Mouse (Mus musculus): ENCODE results near the gene Hes1. TPM values are rescaled to one million over a fixed set of nuclear protein-coding genes. Genes with fewer than 3 reads are reported as not detected.
A peak's percentile ranks its signal among the peaks of the same experiment; 100 is the strongest.

Gene Hes1
- polyA plus RNA-seq, 1 experiment from 2014 or later, result 13.6 TPM

DNA sequence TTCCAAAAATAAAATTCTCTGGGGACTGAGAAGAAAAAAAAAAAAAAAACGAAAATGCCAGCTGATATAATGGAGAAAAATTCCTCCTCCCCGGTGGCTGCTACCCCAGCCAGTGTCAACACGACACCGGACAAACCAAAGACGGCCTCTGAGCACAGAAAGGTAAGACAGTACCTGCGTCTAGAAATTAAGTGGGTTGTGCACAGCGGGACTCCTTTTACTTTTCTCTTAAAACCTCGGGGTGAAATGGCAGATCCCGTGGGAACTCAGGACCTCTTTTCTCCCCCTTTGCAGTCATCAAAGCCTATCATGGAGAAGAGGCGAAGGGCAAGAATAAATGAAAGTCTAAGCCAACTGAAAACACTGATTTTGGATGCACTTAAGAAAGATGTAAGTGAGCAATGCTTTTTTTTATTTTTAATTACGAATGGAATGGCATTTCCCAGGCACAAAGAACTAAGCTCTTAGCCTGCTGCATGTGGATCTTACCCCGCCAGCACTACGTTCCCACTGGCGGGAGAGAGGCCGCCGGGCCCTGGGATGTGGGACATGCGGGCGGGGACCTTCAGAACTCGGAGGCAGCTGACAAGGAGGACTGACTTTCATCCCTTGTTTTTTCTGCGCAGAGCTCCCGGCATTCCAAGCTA is 1.5 kb downstream of the Hes1 start:
- H3K27me3 ChIP-seq (replicated peaks), result peaks cover 35% of the 10 kb centered on the region
- 0% methylated on average over 21 of the region's 21 CpGs for WGBS
- H3K9me3 ChIP-seq (replicated peaks), result no peaks in the 10 kb centered on the region
- peak overlapping the region; percentile 51 for H3K9ac ChIP-seq (replicated peaks)
- peaks cover 70% of the 10 kb centered on the region for H3K4me1 ChIP-seq
- H3K27ac ChIP-seq (replicated peaks), result peak overlapping the region; percentile 83
- no peak for ATAC-seq (ENCODE audit: low FRiP score)
- peak overlapping the region; percentile 98 for H3K4me2 ChIP-seq
- H3K4me3 ChIP-seq (replicated peaks), result peak overlapping the region; percentile 66
- no peaks in the 10 kb centered on the region for H3K36me3 ChIP-seq

DNA sequence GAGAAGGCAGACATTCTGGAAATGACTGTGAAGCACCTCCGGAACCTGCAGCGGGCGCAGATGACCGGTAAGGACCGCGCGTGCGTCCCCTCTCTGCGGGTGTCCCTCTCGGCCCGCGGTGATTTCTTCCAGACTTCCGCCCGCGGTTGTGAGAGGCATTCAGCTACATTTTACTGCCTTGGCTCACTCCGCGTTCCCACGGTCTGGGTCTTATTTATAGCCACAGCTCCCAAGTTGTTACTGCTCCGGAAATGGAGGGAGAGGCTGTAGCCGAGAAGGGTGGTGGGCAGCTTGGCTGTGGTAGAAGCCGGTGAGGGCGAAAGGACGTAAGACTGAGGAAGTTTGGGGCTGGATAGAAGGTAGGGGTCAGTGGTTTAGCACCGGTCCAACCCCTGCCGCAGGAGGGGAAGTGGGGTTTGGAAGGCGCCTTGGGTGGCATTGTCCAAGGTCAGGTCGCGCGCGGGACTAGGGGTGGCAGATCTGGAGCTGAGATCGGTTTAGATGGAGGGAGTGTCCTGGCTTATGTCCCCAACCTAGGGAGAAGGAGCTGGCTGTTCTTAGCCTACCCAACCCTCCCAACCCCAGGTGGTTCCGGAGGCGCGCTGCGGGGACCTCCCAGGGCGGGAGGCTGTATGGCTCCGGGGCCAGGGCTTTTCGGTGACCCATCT is 2.1 kb downstream of the Hes1 start:
- ATAC-seq (ENCODE audit: low FRiP score), result no peak
- Histone ChIP-seq H3K36me3 (no peaks in the 10 kb centered on the region), H3K27me3 (replicated peaks) (peaks cover 29% of the 10 kb centered on the region), H3K4me2 (peak overlapping the region; percentile 98), H3K9ac (replicated peaks) (peak overlapping the region; percentile 51), H3K27ac (replicated peaks) (peak overlapping the region; percentile 83), H3K4me1 (peaks cover 71% of the 10 kb centered on the region), H3K9me3 (replicated peaks) (no peaks in the 10 kb centered on the region), H3K4me3 (replicated peaks) (peak overlapping the region; percentile 66)
- under 1% methylated on average over 38 of the region's 38 CpGs for WGBS

DNA sequence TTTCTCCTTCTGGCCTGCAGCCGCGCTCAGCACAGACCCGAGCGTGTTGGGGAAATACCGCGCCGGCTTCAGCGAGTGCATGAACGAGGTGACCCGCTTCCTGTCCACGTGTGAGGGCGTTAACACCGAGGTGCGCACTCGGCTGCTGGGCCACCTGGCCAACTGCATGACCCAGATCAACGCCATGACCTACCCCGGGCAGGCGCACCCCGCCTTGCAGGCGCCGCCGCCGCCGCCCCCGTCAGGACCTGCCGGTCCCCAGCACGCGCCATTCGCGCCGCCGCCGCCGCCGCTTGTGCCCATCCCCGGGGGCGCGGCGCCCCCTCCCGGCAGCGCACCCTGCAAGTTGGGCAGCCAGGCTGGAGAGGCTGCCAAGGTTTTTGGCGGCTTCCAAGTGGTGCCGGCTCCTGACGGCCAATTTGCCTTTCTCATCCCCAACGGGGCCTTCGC is 2.7 kb downstream of the Hes1 start:
- Histone ChIP-seq H3K27me3 (replicated peaks) (peaks cover 25% of the 10 kb centered on the region), H3K4me1 (peaks cover 70% of the 10 kb centered on the region)
- ATAC-seq (ENCODE audit: low FRiP score), result no peak

GRCm38 (mm10) chr16:30068041-30069020 is 4.1 kb downstream of the Hes1 start:
- H3K4me2 ChIP-seq, result peak overlapping the region; percentile 52
- ATAC-seq (ENCODE audit: low FRiP score), result no peak
- peak overlapping the region; percentile 11 for H3K4me3 ChIP-seq (replicated peaks)
- H3K4me1 ChIP-seq, result peaks cover 56% of the 10 kb centered on the region
- no peak overlapping the region for H3K9ac ChIP-seq (replicated peaks)
- 0 out of 2 replicates have a peak overlapping the region, but pooled peaks have one; percentile 54 for H3K27ac ChIP-seq (replicated peaks)
- peaks cover 23% of the 10 kb centered on the region for H3K27me3 ChIP-seq (replicated peaks)
- H3K36me3 ChIP-seq, result no peaks in the 10 kb centered on the region
- WGBS, result 3% methylated on average over 36 of the region's 36 CpGs
- H3K9me3 ChIP-seq (replicated peaks), result no peaks in the 10 kb centered on the region

More for the DNA sequence above, 2.7 kb downstream of the Hes1 start:
- Histone ChIP-seq H3K36me3 (no peaks in the 10 kb centered on the region), H3K27ac (replicated peaks) (peak overlapping the region; percentile 83), H3K4me2 (peak overlapping the region; percentile 98), H3K4me3 (replicated peaks) (peak overlapping the region; percentile 66), H3K9me3 (replicated peaks) (no peaks in the 10 kb centered on the region), H3K9ac (replicated peaks) (peak overlapping the region; percentile 51)
- WGBS, result under 1% methylated on average over 45 of the region's 46 CpGs

DNA sequence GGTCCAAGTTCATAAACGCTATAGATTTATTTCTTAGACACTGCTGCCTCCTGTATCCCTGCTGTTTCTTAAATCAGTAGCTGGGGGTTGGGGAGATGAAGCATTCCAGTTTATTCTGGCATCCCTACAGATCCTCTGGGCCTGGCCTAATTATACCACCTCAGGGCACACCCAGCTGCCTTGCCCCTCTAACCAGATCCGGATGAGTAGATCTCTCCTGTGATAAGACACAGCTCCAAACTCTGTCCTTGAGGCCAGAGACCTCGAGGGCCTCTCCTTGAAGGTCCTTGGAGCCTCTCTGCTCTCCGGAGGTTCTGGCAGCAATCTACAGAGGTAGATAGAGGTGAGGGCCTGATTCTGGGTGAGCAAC is 5.4 kb downstream of the Hes1 start:
- peaks cover 52% of the 10 kb centered on the region for H3K4me1 ChIP-seq
- H3K27ac ChIP-seq (replicated peaks), result peak overlapping the region; percentile 77
- H3K4me2 ChIP-seq, result peak overlapping the region; percentile 96
- 0 out of 2 replicates have a peak, but pooled peaks have one; percentile 4 for ATAC-seq (ENCODE audit: low FRiP score)
- 3% methylated on average over 4 of the region's 4 CpGs for WGBS
- H3K9ac ChIP-seq (replicated peaks), result peak overlapping the region; percentile 54
- H3K27me3 ChIP-seq (replicated peaks), result peaks cover 23% of the 10 kb centered on the region
- H3K36me3 ChIP-seq, result no peaks in the 10 kb centered on the region
- no peaks in the 10 kb centered on the region for H3K9me3 ChIP-seq (replicated peaks)
- H3K4me3 ChIP-seq (replicated peaks), result peak overlapping the region; percentile 46

GRCm38 (mm10) chr16:30069950-30070770 is 6.0 kb downstream of the Hes1 start:
- no peaks in the 10 kb centered on the region for H3K36me3 ChIP-seq
- H3K4me1 ChIP-seq, result peaks cover 47% of the 10 kb centered on the region
- peak overlapping the region; percentile 46 for H3K4me3 ChIP-seq (replicated peaks)
- peak overlapping the region; percentile 77 for H3K27ac ChIP-seq (replicated peaks)
- no peaks in the 10 kb centered on the region for H3K9me3 ChIP-seq (replicated peaks)
- WGBS, result under 1% methylated on average over 41 of the region's 82 CpGs
- H3K9ac ChIP-seq (replicated peaks), result peak overlapping the region; percentile 54
- peak overlapping the region; percentile 96 for H3K4me2 ChIP-seq
- H3K27me3 ChIP-seq (replicated peaks), result peaks cover 20% of the 10 kb centered on the region
- ATAC-seq (ENCODE audit: low FRiP score), result peak; percentile 72

DNA sequence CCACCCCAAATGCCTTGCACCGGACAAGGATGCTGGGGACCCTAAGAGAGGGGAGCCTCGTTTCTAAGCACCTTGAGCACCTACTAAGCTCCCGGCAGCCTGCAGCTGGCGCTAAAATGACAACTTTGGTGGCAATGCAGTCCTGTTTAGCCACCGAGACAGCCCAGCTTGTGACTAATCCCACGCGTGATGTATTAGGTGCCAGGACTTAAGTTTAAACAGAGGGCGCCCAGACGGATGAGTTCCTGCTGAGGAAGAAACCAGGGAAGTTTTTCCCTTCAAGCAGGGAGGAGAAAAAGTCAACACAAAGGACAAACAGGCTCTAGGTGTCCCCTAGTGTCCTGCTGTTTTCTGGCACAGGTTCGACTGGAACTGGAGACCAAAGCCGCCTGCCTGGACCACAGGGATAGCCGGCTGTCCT is 6.6 kb downstream of the Hes1 start:
- no peaks in the 10 kb centered on the region for H3K9me3 ChIP-seq (replicated peaks)
- peak overlapping the region; percentile 96 for H3K4me2 ChIP-seq
- 5% methylated on average over 12 of the region's 12 CpGs for WGBS
- H3K36me3 ChIP-seq, result no peaks in the 10 kb centered on the region
- peak overlapping the region; percentile 77; the same call in 1 of the 2 replicates for H3K27ac ChIP-seq (replicated peaks)
- H3K27me3 ChIP-seq (replicated peaks), result peaks cover 18% of the 10 kb centered on the region
- 0 out of 2 replicates have a peak, but pooled peaks have one; percentile 4 for ATAC-seq (ENCODE audit: low FRiP score)
- H3K9ac ChIP-seq (replicated peaks), result peak overlapping the region; percentile 54
- H3K4me3 ChIP-seq (replicated peaks), result peak overlapping the region; percentile 46
- H3K4me1 ChIP-seq, result peaks cover 44% of the 10 kb centered on the region

DNA sequence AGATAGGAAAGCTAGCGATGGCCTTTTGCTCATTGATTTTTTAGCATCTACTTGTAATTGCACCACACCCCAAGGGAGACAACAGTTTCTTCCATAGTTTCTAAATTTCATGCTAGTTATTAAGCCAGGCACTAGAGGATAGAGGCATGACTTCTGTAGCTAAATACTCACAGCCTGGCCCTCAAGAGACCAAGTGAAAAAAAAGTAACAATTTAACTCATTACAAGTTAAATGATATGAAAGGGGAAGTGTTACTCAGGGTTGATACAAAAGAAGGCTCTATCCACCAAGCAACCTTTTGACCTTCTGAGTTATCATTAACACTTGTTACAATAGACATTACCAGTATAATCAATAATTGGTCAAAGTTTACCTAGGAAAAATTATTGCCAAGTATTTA is 9.1 kb downstream of the Hes1 start:
- peaks cover 24% of the 10 kb centered on the region for H3K4me1 ChIP-seq
- H3K4me2 ChIP-seq, result no peak overlapping the region
- no peak overlapping the region for H3K4me3 ChIP-seq (replicated peaks)
- peaks cover 15% of the 10 kb centered on the region for H3K27me3 ChIP-seq (replicated peaks)
- no peak overlapping the region for H3K27ac ChIP-seq (replicated peaks)
- no peaks in the 10 kb centered on the region for H3K36me3 ChIP-seq
- H3K9me3 ChIP-seq (replicated peaks), result no peaks in the 10 kb centered on the region
- no peak for ATAC-seq (ENCODE audit: low FRiP score)
- WGBS, result 97% methylated on average over 1 of the region's 1 CpGs
- H3K9ac ChIP-seq (replicated peaks), result no peak overlapping the region

DNA sequence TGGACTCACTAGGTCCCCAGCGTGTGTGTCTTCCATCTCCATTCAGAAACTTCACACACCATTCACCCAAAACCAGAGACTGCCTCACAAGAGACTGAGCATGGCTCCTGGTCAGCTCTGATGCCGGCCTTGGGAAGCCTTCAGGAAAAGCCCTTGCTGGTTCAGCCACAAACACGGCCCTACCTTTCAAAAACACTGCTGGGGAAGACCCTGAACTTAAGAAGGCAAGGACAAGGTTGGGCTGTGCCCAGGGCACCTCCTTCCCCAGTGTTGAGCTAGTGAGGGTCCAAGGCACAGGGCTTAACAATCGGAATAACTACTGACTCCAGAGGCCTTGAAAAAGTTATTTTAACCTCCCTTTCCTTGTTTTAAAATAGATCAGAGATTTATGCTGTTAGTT is 17.3 kb downstream of the Hes1 start:
- H3K4me3 ChIP-seq (replicated peaks), result no peak overlapping the region
- no peak overlapping the region for H3K27ac ChIP-seq (replicated peaks)
- no peaks in the 10 kb centered on the region for H3K9me3 ChIP-seq (replicated peaks)
- H3K27me3 ChIP-seq (replicated peaks), result 0 out of 2 replicates have a peak, but pooled peaks cover 5% of the 10 kb centered on the region
- H3K4me2 ChIP-seq, result no peak overlapping the region
- no peak overlapping the region for H3K9ac ChIP-seq (replicated peaks)
- no peaks in the 10 kb centered on the region for H3K36me3 ChIP-seq
- no peaks in the 10 kb centered on the region; the same call in 1 of the 2 replicates for H3K4me1 ChIP-seq
- 71% methylated on average over 4 of the region's 4 CpGs for WGBS
- ATAC-seq (ENCODE audit: low FRiP score), result no peak

GRCm38 (mm10) chr16:30081980-30082379 is 17.8 kb downstream of the Hes1 start:
- ATAC-seq (ENCODE audit: low FRiP score), result no peak
- H3K27ac ChIP-seq (replicated peaks), result no peak overlapping the region
- no peaks in the 10 kb centered on the region for H3K9me3 ChIP-seq (replicated peaks)
- H3K36me3 ChIP-seq, result no peaks in the 10 kb centered on the region
- H3K4me3 ChIP-seq (replicated peaks), result no peak overlapping the region
- no peaks in the 10 kb centered on the region; the same call in 1 of the 2 replicates for H3K4me1 ChIP-seq
- H3K9ac ChIP-seq (replicated peaks), result no peak overlapping the region
- 84% methylated on average over 4 of the region's 4 CpGs for WGBS
- no peak overlapping the region for H3K4me2 ChIP-seq
- H3K27me3 ChIP-seq (replicated peaks), result 0 out of 2 replicates have a peak, but pooled peaks cover 3% of the 10 kb centered on the region

Measured in neural tube, embryonic 15.5 days (tissue).